Mouse (Mus musculus) megakaryocyte-erythroid progenitor cell, adult 5-6 weeks (primary cell): ENCODE data around the gene Rabggtb. TPM values are rescaled to one million over a fixed set of nuclear protein-coding genes. Genes with fewer than 3 reads are reported as not detected.

ENCODE experiments used
- ATAC-seq: replicated peaks from 2 replicates; pipeline ENCODE4 v1.8.0; 2016; ENCODE audit warnings: mild to moderate bottlenecking, inconsistent platforms; ENCODE audit not compliant: severe bottlenecking, poor library complexity, low FRiP score, low TSS enrichment
- total RNA-seq, 2 experiments: library from RNA; stranded (forward) in 1 of 2; stranded (reverse) in 1 of 2; fragments of 200-1000, 215-1000 nt in 1 of 2; fragments of >200 nt in 1 of 2; fragmentation: Nextera tagmentation in 1 of 2; gene quantifications; 2 replicates each; pipeline ENCODE4 v1.2.3; 2014 to 2017

Gene Rabggtb
- total RNA-seq, 2 experiments from 2014 or later, result 271 to 354 TPM

DNA sequence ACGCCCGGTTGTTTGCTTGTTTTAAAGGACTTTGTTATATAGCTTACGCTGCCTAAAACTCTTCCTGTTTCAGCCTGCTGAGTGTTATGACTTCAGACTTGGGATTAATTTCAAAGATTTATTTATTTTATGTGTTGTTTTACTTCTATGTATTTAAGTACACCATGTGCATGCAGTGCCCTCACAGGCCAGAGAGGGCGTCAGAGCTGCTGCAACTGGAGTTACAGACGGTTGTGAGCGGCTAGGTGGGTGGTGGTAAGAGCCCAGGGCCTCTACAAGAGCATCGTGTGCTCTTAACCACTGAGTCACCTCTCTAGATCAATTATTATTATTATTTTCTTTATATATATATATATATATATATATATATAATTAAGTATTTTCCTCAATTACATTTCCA, 13.5 kb upstream of the Rabggtb start:
- no peak for ATAC-seq

- peak; percentile 80 for ATAC-seq
These were observed 8.5 kb upstream of the Rabggtb start for GRCm38 (mm10) chr3:153921147-153921910.

- no peak for ATAC-seq
These were observed 4.4 kb upstream of the Rabggtb start for GRCm38 (mm10) chr3:153917200-153917599.

- peak; percentile 24 for ATAC-seq
These were observed 868 bp upstream of the Rabggtb start for GRCm38 (mm10) chr3:153913510-153914243.

GRCm38 (mm10) chr3:153911882-153912440, 848 bp downstream of the Rabggtb start:
- no peak for ATAC-seq

DNA sequence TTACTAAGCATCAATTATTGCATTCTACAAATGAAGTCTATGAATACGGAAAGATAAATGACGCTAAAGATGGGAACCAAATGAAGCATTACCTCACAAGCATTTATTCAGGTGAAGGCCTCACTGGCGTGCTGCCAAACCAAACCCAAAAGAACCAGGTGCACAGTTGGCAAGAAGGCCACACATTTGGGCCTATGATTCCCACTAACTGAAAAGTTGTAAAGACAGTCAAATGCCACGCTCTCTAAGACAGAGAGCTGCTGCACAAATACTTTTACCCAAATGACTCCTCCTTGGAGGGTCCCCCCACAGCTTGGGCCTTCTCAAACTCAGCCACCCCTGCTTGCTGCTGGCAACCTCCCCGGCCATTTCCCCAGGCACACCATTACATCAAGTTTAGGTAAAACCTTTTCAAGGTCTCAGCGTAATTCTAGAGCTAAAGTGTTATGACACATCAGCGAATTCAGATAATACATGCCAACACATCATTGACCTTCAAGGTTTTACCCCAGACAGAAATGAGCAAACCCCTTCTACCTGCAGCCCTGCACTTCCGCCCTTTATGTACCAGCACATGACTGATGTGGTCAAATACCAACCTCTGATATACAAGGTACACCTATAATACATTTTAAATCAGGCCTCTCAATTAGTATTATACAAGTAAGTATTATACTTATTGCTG, 1.5 kb downstream of the Rabggtb start:
- no peak for ATAC-seq

DNA sequence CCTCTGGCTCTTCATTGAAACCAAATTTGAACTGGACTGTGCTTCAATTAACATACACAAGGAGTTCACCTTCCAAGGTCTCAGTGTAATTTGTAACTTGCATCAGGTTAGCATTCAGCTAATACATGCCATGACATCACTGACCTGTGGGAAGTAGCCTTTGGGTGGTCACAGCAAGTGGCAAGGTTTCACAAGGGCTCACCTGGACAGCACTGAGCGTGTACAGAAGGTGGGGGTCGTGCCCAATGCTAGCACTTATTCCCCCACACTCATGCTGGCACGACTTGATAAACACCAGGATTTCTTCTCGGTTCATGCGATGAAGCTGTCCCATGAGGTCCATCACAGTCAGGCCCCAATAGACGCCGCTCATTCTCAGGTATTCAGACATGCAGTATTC, 2.3 kb downstream of the Rabggtb start:
- no peak for ATAC-seq

DNA sequence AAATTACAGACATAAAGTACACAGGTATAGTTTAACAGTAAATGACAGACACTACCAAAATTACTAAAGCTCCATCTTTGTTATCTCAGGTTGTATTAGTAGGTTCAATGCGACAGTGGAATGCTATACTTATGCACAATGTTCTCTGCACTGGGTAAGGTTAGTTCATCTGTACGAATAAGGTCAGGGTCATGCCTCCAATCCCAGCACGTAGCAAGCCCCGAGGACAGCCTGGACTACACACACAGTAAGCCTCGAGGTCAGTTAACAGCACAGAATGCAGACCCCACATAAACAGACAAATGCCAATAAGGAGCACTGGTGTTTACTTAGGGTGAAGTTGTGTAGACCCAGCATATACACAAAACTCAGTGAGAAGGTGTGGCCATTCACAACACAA, 3.9 kb downstream of the Rabggtb start:
- no peak for ATAC-seq

DNA sequence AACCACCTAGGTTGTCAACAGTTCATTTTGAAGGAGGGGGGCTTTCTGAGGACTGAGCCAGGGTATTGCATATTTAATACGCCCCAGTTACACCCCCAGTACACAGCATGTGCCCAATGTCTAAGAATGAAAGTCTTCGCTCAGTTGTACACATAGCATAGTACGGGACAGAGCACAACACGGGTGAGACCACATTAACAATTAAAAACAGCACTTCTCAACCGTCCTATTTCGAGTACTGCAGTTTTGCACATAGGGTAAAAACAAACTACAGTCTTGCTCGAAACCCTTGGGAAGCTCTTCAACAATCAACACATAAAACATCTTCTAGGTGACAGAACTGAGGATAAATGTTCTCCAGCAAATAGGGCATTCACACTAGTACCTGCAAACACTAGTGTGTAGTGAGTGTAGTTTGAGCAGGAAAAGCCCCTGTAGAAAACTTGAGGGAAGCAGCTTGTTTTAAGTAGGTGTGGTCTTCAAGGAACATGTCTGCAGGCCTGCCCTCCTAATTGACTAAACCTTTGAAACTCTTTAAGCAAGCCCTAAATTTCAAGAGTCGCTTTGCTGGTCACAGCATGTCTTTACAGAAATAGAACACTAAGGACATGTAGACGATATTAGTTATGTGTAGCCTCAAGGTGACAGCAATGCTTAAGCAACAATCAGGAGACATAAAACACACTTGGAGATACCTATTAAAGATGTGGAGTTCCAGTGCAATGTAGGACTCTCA, 6.5 kb downstream of the Rabggtb start, which contains the start of gene Msh4:
Gene Msh4, minus strand, starts transcription at position 3 of the 736 bp plus-strand sequence.
- ATAC-seq, result peak; percentile 5

- ATAC-seq, result peak; percentile 12
These were observed 7.3 kb downstream of the Rabggtb start for GRCm38 (mm10) chr3:153905251-153906135.

DNA sequence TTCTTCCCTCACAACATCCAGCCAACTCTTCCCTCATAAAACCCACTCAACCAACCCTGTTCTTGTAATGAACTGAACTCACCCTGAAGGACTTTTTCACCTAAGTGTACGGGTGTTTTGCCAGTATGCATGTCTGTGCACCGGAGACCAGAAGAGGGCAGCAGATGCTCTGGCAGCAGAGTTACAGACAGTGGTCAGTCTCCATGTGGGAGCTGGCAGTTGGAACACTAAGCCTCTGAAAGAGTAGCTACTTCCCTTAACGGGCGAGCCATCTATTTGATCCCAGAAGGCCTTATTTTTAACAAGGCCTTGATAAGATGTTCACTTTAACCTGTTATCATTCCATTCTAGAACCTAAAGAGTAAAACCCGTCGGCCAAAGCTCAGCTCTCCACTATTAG, 8.2 kb downstream of the Rabggtb start:
- peak; percentile 42 for ATAC-seq

- no peak for ATAC-seq
These were observed 10.2 kb downstream of the Rabggtb start for GRCm38 (mm10) chr3:153902595-153902994.

DNA sequence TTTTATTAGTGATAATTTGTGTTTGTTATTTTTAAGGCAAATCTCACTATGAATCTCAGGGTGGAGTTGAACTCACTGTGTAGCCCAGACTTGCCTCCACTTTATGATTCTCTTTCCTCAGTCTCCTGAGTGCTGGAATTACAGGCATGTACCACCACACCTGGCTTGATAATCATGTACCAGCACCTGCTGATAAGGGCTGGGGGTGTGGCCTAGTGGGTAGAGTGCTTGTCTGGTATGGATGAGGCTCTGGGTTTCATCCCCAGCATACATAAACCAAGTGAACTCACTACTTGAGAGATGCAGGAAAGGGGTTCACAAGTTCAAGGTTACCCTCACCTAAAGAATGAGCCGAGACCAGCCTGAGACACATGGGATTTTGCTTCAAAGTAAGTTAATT, 10.9 kb downstream of the Rabggtb start:
- ATAC-seq, result no peak

DNA sequence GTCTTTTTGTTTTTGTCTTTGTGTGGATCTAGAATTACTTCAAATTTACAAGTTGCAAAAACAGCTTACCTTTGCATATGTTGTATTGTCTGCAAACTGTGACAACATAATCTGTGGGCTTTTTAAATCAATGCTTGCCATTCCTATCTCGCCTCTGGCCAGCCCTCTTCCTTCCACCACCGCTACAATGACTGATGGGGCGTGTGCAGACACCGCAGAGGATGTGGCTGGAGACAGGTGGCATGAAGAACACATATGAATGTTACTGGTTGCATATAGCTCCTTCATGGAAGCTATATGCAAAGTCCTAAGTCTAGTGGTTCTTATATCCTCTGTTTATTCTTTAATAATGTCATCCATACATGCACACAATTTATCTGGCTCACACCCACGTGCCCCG, 15.6 kb downstream of the Rabggtb start:
- ATAC-seq, result peak; percentile 39; the same call in 1 of the 2 replicates

DNA sequence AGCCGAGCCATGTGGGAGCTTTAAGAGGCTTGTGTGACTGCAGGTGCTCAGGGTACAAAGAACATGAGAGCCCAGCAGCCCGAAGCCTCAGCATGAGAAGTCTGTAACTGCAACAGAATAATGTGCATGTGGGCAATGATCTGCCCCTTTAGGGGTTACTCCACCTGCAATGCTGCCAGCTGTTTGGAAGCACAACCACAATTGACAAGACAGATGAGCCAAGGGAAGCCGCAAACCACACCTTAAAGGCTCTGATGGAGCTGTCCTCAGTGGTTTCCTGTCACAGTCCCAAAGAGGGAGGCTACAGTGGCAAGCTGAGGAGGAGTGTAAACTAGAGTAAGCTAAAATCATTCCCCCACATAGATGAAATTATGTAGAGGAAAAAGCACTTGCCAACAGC, 17.4 kb downstream of the Rabggtb start:
- peak; percentile 71 for ATAC-seq

DNA sequence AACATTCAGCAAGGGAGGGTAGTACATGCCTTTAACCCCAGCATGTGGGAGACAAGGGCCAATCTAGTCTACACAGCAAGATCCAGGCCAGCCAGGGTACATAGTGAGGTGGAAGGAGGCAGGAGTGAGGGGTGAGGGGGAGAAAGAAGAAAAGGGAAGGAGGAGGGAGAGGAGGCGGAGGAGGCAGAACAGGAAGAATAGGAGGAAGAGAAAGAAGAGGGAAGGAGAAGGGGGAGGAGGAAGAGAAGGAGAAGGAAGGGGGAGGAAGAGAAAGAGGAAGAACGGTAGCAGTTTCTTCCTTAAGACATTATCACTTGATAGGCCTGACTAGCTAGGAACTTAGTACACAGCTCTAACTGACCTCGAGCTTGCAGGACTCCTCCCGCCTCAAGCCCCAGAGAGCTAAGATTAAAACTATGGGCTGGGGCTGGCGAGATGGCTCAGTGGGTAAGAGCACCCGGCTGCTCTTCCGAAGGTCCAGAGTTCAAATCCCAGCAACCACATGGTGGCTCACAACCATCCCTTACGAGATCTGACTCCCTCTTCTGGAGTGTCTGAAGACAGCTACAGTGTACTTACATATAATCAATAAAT, 23.5 kb downstream of the Rabggtb start:
- no peak for ATAC-seq

DNA sequence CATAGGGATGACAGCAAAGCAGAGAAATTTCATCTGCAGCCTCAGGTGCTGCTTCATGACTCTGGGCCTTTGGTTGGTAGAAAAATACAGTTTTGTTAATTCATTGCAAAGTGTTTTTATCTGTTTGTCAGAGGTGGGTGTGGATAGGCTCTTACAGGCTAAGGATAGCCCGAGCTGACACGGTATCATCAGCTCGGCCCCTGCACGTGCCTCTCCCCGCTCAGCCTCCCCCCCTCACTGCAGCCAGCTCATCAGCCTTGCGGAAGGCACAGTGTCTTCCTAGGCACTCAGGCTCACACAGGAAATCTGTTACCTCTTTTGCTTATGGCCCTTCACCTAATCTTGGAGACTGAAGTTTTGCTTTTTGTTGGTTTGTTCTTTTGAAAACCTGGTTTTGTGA, 24.7 kb downstream of the Rabggtb start:
- ATAC-seq, result peak; percentile 87

DNA sequence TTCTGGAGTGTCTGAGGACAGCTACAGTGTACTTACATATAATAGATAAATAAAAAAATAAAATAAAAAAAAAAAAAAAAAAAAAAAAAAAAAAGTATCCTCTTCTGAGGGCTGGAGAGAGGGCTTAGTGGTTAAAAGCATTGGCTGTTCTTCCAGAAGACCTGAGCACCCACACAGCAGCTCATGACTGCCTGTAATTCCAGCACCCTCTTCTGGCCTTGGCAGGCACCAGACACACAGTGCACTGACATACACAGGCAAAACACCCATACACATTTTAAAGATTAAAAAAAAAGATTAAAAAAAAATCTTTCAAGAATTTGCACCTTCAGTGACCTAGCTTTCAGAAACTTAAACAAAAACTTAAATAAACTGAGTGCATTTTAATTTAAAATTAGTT, 26.5 kb downstream of the Rabggtb start:
- peak; percentile 62 for ATAC-seq
